ENCODE assay signal across 8 mouse cellular contexts in genomic region chr10:59221473-59222270, GRCm38 (mm10). TPM values are rescaled to one million over a fixed set of nuclear protein-coding genes. Genes with fewer than 3 reads are reported as not detected.
DNase-seq lines count a peak whose midpoint lies in the region; ATAC-seq lines count a peak whose summit lies in the region.

Gene Sept10, minus strand, starts transcription at chr10:59221847.
Gene Sowahc, plus strand, starts transcription at chr10:59221953.

- H3K36me3 ChIP-seq in heart, embryonic 12.5 days = no peaks in the 10 kb centered on the region
- no peaks in the 10 kb centered on the region for H3K36me3 ChIP-seq in kidney, embryonic 16.5 days (ENCODE audit: insufficient read depth, low read length)

- H3K9me3 ChIP-seq in heart, embryonic 12.5 days (replicated peaks) = no peaks in the 10 kb centered on the region
- H3K9me3 ChIP-seq in kidney, embryonic 16.5 days (ENCODE audit: low read length) = no peaks in the 10 kb centered on the region

- peak within 1 kb of the TSS; percentile 95 for H3K4me3 ChIP-seq in brown adipose tissue, adult 24 weeks (ENCODE audit: insufficient read depth, low read depth, low read length)
- peak within 1 kb of the TSS; percentile 76 for H3K4me3 ChIP-seq in heart, embryonic 12.5 days
- peak within 1 kb of the TSS; percentile 72 for H3K4me3 ChIP-seq in kidney, embryonic 16.5 days (ENCODE audit: low read length)

- H3K27me3 ChIP-seq in heart, embryonic 12.5 days (replicated peaks) = no peaks in the 10 kb centered on the region
- H3K27me3 ChIP-seq in kidney, embryonic 16.5 days (ENCODE audit: insufficient read depth, low read length) = no peaks in the 10 kb centered on the region

- peak within 1 kb of the TSS; percentile 97 for H3K27ac ChIP-seq in brown adipose tissue, adult 24 weeks (replicated peaks; ENCODE audit: low read depth, low read length)
- H3K27ac ChIP-seq in heart, embryonic 12.5 days (ENCODE audit: poor library complexity, severe bottlenecking) = peak within 1 kb of the TSS; percentile 89
- peak within 1 kb of the TSS; percentile 97 for H3K27ac ChIP-seq in kidney, embryonic 16.5 days (ENCODE audit: low read length)

- WGBS in heart, embryonic 12.5 days = under 1% methylated on average over 84 of the region's 84 CpGs
- whole genome bisulfite sequencing in kidney, embryonic 16.5 days = under 1% methylated on average over 80 of the region's 84 CpGs

- peaks cover 3% of the 10 kb centered on the region; the same call in 1 of the 2 replicates for H3K4me1 ChIP-seq in brown adipose tissue, adult 24 weeks (ENCODE audit: control insufficient read depth, insufficient read depth, insufficient read length, low read length)
- H3K4me1 ChIP-seq in heart, embryonic 12.5 days (replicated peaks) = peaks cover 20% of the 10 kb centered on the region
- peaks cover 25% of the 10 kb centered on the region for H3K4me1 ChIP-seq in kidney, embryonic 16.5 days (ENCODE audit: insufficient read depth, low read length)

- peak; percentile 73 for ATAC-seq in erythroid progenitor cell, adult 5-6 weeks (replicated peaks; ENCODE audit: low FRiP score, poor library complexity, severe bottlenecking)
- ATAC-seq in heart, embryonic 12.5 days (ENCODE audit: insufficient number of reproducible peaks, low FRiP score) = peak; percentile 95
- ATAC-seq in kidney, embryonic 16.5 days (ENCODE audit: low FRiP score, low TSS enrichment) = peak; percentile 97

- H3K9ac ChIP-seq in heart, embryonic 12.5 days = peak within 1 kb of the TSS; percentile 85
- peak within 1 kb of the TSS; percentile 87 for H3K9ac ChIP-seq in kidney, embryonic 16.5 days (replicated peaks; ENCODE audit: low read length)

- DNase-seq in CD4-positive helper T cell, adult 2 months (ENCODE audit: low read depth, low spot score) = peak; percentile 97
- peak; percentile 90 for DNase-seq in liver
- peak; percentile 94 to 98 for DNase-seq in monocyte, adult 2 months (ENCODE audit: low read depth in 1 of 2, low spot score in 2 of 2)
- DNase-seq in spleen, postnatal 14 days (ENCODE audit: low spot score in 2 of 2) = peak; percentile 88 to 93

- H3K4me2 ChIP-seq in heart, embryonic 12.5 days = peak within 1 kb of the TSS; percentile 99
- peak within 1 kb of the TSS; percentile 100 for H3K4me2 ChIP-seq in kidney, embryonic 16.5 days (replicated peaks; ENCODE audit: low read depth, low read length)

RNA-seq across cellular contexts. Expression of gene Sept10, which starts in this region (rescaled TPM):
- polyA plus RNA-seq in brown adipose tissue, adult 24 weeks (2012; ENCODE audit: insufficient read depth, insufficient read length, missing spikeins) = 25.7 and 37.1 TPM in 2 replicates
- total RNA-seq in erythroid progenitor cell, adult 5-6 weeks (2015; ENCODE audit: low replicate concordance) = not detected in 2 replicates
- 2.4 TPM in 1 of 2 replicates, not detected in the other for total RNA-seq in erythroid progenitor cell, adult 5-6 weeks (2017; ENCODE audit: low replicate concordance)
- polyA plus RNA-seq in heart, embryonic 12.5 days (2016; fragmentation: Nextera tagmentation; extraction: Ambion mirVana) = 35.0 and 35.1 TPM in 2 replicates
- 46.3 and 48.6 TPM in 2 replicates for polyA plus RNA-seq in kidney, embryonic 16.5 days (2015; fragmentation: Nextera tagmentation; extraction: Ambion mirVana)

RNA-seq across cellular contexts. Expression of gene Sowahc, which starts in this region (rescaled TPM):
- 24.0 and 37.9 TPM in 2 replicates for polyA plus RNA-seq in brown adipose tissue, adult 24 weeks (2012; ENCODE audit: insufficient read depth, insufficient read length, missing spikeins)
- 2.5 and 3.4 TPM in 2 replicates for total RNA-seq in erythroid progenitor cell, adult 5-6 weeks (2015; ENCODE audit: low replicate concordance)
- 2.1 and 3.6 TPM in 2 replicates for total RNA-seq in erythroid progenitor cell, adult 5-6 weeks (2017; ENCODE audit: low replicate concordance)
- 4.3 TPM in 2 replicates for polyA plus RNA-seq in heart, embryonic 12.5 days (2016; fragmentation: Nextera tagmentation; extraction: Ambion mirVana)
- 11.4 and 11.7 TPM in 2 replicates for polyA plus RNA-seq in kidney, embryonic 16.5 days (2015; fragmentation: Nextera tagmentation; extraction: Ambion mirVana)

Comparison
In these comparisons a context has a peak if more than half of its experiments do, and no peak if none do; other contexts are left out.
1. Peak in every context shown above with its lines: DNase-seq, ATAC-seq, H3K4me3 ChIP-seq and H3K27ac ChIP-seq.